Mouse (Mus musculus): Measurements from ENCODE around the gene Hipk1. TPM values are rescaled to one million over a fixed set of nuclear protein-coding genes. Genes with fewer than 3 reads are reported as not detected.

Gene Hipk1
- polyA plus RNA-seq, 1 experiment from 2014 or later: 8.6 TPM

DNA sequence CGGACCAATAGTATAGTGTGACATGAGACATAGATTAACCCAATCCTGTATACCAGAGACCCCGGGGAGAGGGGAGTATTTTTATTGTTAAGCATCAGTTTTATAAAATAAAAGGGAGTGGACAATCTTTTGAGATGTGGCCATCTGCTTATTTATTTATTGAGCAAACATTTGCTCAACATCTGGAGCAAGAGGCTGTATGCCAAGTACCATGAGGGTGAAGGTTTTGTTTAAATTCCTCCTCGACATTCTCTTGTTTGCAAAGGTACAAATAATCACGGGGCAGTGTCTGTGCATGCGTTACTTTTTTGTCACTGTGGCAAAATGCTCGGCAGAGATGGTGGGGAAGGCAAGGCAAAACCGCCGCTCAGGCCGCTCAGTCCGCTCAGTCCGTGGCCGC, 85.9 kb downstream of the Hipk1 start:
- WGBS: 86% methylated on average over 12 of the region's 12 CpGs
- H3K27ac ChIP-seq (replicated peaks): no peak overlapping the region
- no peaks in the 10 kb centered on the region for H3K27me3 ChIP-seq (replicated peaks)
- no peak overlapping the region for H3K4me2 ChIP-seq
- H3K9me3 ChIP-seq (replicated peaks): no peaks in the 10 kb centered on the region
- no peak overlapping the region for H3K4me3 ChIP-seq (replicated peaks)
- no peak for ATAC-seq (ENCODE audit: low FRiP score)
- H3K4me1 ChIP-seq: peaks cover 11% of the 10 kb centered on the region; the same call in 1 of the 2 replicates
- no peak overlapping the region for H3K9ac ChIP-seq (replicated peaks)
- no peaks in the 10 kb centered on the region for H3K36me3 ChIP-seq

DNA sequence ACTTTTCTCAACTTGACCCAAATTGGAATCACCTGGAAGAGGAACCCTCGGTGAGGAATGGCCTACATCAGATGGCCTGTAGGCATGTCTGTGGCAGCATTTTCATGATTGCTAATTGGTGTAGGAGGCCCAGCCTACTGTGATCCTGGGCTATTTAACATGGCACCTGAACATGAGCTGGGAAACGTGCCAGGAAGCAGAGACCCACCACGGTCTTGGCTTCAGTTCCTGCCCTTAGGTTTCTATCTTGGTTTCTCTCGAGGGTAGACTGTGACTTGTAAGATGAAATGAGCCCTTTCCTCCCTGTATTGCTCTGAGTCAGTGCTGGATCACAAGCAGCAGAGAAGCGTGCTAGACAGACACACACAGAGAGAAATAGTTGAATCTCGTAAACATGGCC, 86.7 kb downstream of the Hipk1 start:
- no peaks in the 10 kb centered on the region for H3K27me3 ChIP-seq (replicated peaks)
- H3K4me3 ChIP-seq (replicated peaks): no peak overlapping the region
- WGBS: 72% methylated on average over 6 of the region's 6 CpGs
- H3K27ac ChIP-seq (replicated peaks): no peak overlapping the region
- H3K4me2 ChIP-seq: no peak overlapping the region
- H3K9ac ChIP-seq (replicated peaks): no peak overlapping the region
- H3K9me3 ChIP-seq (replicated peaks): no peaks in the 10 kb centered on the region
- ATAC-seq (ENCODE audit: low FRiP score): no peak
- no peaks in the 10 kb centered on the region for H3K36me3 ChIP-seq
- H3K4me1 ChIP-seq: peaks cover 11% of the 10 kb centered on the region; the same call in 1 of the 2 replicates

GRCm38 (mm10) chr3:103696388-103696925, 94.9 kb downstream of the Hipk1 start:
- WGBS: 87% methylated on average over 1 of the region's 1 CpGs
- H3K4me2 ChIP-seq: no peak overlapping the region
- no peak for ATAC-seq (ENCODE audit: low FRiP score)
- 0 out of 2 replicates have a peak, but pooled peaks cover 2% of the 10 kb centered on the region for H3K4me1 ChIP-seq
- no peaks in the 10 kb centered on the region for H3K27me3 ChIP-seq (replicated peaks)
- H3K36me3 ChIP-seq: no peaks in the 10 kb centered on the region
- no peaks in the 10 kb centered on the region for H3K9me3 ChIP-seq (replicated peaks)
- H3K27ac ChIP-seq (replicated peaks): no peak overlapping the region
- H3K4me3 ChIP-seq (replicated peaks): no peak overlapping the region
- H3K9ac ChIP-seq (replicated peaks): no peak overlapping the region

DNA sequence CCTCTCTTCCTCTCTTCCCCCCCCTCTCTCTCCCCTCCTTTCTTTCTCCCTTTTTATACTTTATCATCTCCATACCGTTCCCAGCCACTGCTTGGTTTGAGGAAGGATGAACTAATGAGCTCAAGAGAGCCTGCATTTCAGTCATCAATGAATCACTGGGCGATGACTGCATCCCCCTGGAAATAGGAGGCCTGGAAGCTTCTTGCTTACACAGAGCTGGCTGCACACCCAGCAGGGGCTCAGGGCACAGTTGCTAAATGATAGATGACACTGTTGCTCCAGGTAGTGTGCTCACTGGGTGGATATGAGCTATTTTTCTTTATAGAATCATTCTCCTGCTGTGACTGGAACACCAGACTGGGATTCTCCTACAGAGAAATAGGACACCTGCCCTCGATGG, 95.8 kb downstream of the Hipk1 start:
- no peaks in the 10 kb centered on the region for H3K27me3 ChIP-seq (replicated peaks)
- ATAC-seq (ENCODE audit: low FRiP score): no peak
- H3K4me3 ChIP-seq (replicated peaks): no peak overlapping the region
- WGBS: 42% methylated on average over 3 of the region's 3 CpGs
- H3K4me1 ChIP-seq: 0 out of 2 replicates have a peak, but pooled peaks cover 2% of the 10 kb centered on the region
- no peak overlapping the region for H3K9ac ChIP-seq (replicated peaks)
- H3K27ac ChIP-seq (replicated peaks): no peak overlapping the region
- H3K36me3 ChIP-seq: no peaks in the 10 kb centered on the region
- H3K4me2 ChIP-seq: no peak overlapping the region
- no peaks in the 10 kb centered on the region for H3K9me3 ChIP-seq (replicated peaks)

- Histone ChIP-seq H3K9ac (replicated peaks) (no peak overlapping the region), H3K27ac (replicated peaks) (no peak overlapping the region), H3K4me1 (0 out of 2 replicates have a peak, but pooled peaks cover under 1% of the 10 kb centered on the region), H3K4me3 (replicated peaks) (no peak overlapping the region), H3K4me2 (no peak overlapping the region), H3K27me3 (replicated peaks) (no peaks in the 10 kb centered on the region), H3K36me3 (no peaks in the 10 kb centered on the region), H3K9me3 (replicated peaks) (no peaks in the 10 kb centered on the region)
- no peak for ATAC-seq (ENCODE audit: low FRiP score)
- WGBS: 82% methylated on average over 3 of the region's 3 CpGs
These were observed 100.9 kb downstream of the Hipk1 start for GRCm38 (mm10) chr3:103690506-103690905.

Other genes starting within 250 kb of the Hipk1 start
- gene Syt6, start 216.3 kb downstream of the Hipk1 start, polyA plus RNA-seq (2015; fragmentation: Nextera tagmentation; extraction: Ambion mirVana): 11.8 and 14.1 TPM in 2 replicates
- 0.14 and 0.17 TPM in 2 replicates for gene Atg4a-ps, start 145.5 kb downstream of the Hipk1 start, polyA plus RNA-seq (2015; fragmentation: Nextera tagmentation; extraction: Ambion mirVana)
- 15.5 and 20.9 TPM in 2 replicates for gene Olfml3, start 53.6 kb downstream of the Hipk1 start, polyA plus RNA-seq (2015; fragmentation: Nextera tagmentation; extraction: Ambion mirVana)
- gene Gm10964, start 52.2 kb downstream of the Hipk1 start, polyA plus RNA-seq (2015; fragmentation: Nextera tagmentation; extraction: Ambion mirVana): not detected in 2 replicates
- 18.5 and 20.6 TPM in 2 replicates for gene Dclre1b, start 17.9 kb upstream of the Hipk1 start, polyA plus RNA-seq (2015; fragmentation: Nextera tagmentation; extraction: Ambion mirVana)
- 21.9 and 24.6 TPM in 2 replicates for gene Ap4b1, start 18.0 kb upstream of the Hipk1 start, polyA plus RNA-seq (2015; fragmentation: Nextera tagmentation; extraction: Ambion mirVana)
- gene Gm43064, start 18.0 kb upstream of the Hipk1 start, polyA plus RNA-seq (2015; fragmentation: Nextera tagmentation; extraction: Ambion mirVana): 0.10 TPM in 1 of 2 replicates, not detected in the other
- gene Bcl2l15, start 41.0 kb upstream of the Hipk1 start, polyA plus RNA-seq (2015; fragmentation: Nextera tagmentation; extraction: Ambion mirVana): 0.26 and 0.33 TPM in 2 replicates
- gene Ptpn22, start 68.2 kb upstream of the Hipk1 start, polyA plus RNA-seq (2015; fragmentation: Nextera tagmentation; extraction: Ambion mirVana): 0.33 and 5.6 TPM in 2 replicates
- 17.3 and 18.7 TPM in 2 replicates for gene Rsbn1, start 122.6 kb upstream of the Hipk1 start, polyA plus RNA-seq (2015; fragmentation: Nextera tagmentation; extraction: Ambion mirVana)
- 21.8 and 22.8 TPM in 2 replicates for gene Phtf1, start 176.5 kb upstream of the Hipk1 start, polyA plus RNA-seq (2015; fragmentation: Nextera tagmentation; extraction: Ambion mirVana)